Mouse (Mus musculus) liver, adult 2 months (tissue): Measurements from ENCODE around the gene Ptpn14. TPM values are rescaled to one million over a fixed set of nuclear protein-coding genes. Genes with fewer than 3 reads are reported as not detected.

Experiments used
- DNase-seq: peaks from one replicate; pipeline ENCODE4 v3.0.0-alpha.2; 2011; ENCODE audit warnings: low read depth, low spot score; ENCODE audit errors: extremely low read depth
- H3K27ac ChIP-seq: fragments of 200-500 bp; replicated peaks from 2 replicates; pipeline ENCODE4 v1.5.1; 2012; ENCODE audit warnings: low read depth, mild to moderate bottlenecking, control low read depth, inconsistent platforms, low read length; ENCODE audit not compliant: insufficient read depth
- H3K27me3 ChIP-seq: fragments of 200-500 bp; 2 replicates; pipeline ENCODE4 v1.6.1; 2012; ENCODE audit warnings: mild to moderate bottlenecking, moderate library complexity, low read length, inconsistent platforms; ENCODE audit not compliant: control insufficient read depth, insufficient read depth
- H3K36me3 ChIP-seq: fragments of 200-500 bp; 2 replicates; pipeline ENCODE4 v1.6.1; 2012; ENCODE audit warnings: low read length, inconsistent platforms; ENCODE audit not compliant: control insufficient read depth, insufficient read depth
- H3K4me1 ChIP-seq: fragments of 200-500 bp; 2 replicates; pipeline ENCODE4 v1.6.1; 2011; ENCODE audit warnings: low read length; ENCODE audit not compliant: control insufficient read depth, insufficient read depth
- H3K4me3 ChIP-seq: fragments of 200-500 bp; 2 replicates; pipeline ENCODE4 v1.5.1; 2011; ENCODE audit warnings: low read depth, mild to moderate bottlenecking, control low read depth, low read length, moderate library complexity; ENCODE audit not compliant: insufficient read depth
- H3K79me2 ChIP-seq: fragments of 200-500 bp; 2 replicates; pipeline ENCODE4 v1.6.1; 2012; ENCODE audit warnings: inconsistent platforms, mild to moderate bottlenecking, low read length, moderate library complexity; ENCODE audit not compliant: control insufficient read depth, insufficient read depth
- H3K9ac ChIP-seq: fragments of 200-500 bp; 2 replicates; pipeline ENCODE4 v1.6.1; 2012; ENCODE audit warnings: low read depth, mild to moderate bottlenecking, control low read depth, inconsistent platforms, low read length
- CTCF ChIP-seq: fragments of 200-500 bp; IDR thresholded peaks from 2 replicates; pipeline ENCODE4 v1.5.1; 2011; ENCODE audit warnings: low read depth, low read length, control low read depth
- POLR2A ChIP-seq: fragments of 200-500 bp; IDR thresholded peaks from 2 replicates; pipeline ENCODE4 v1.6.1; 2011; ENCODE audit warnings: low read length, control low read depth; ENCODE audit not compliant: insufficient read depth; ENCODE audit errors: extremely low read depth
- WGBS: fragments of 180-500 bp; shearing (Covaris S2); methylation state at CpG from one replicate; pipeline ENCODE4 v1.1.7; 2018; 5-methylcytosine and 5-hydroxymethylcytosine counted together
- polyA plus RNA-seq: library from polyadenylated mRNA; depleted of rRNA; stranded (reverse); fragments of >200 nt; gene quantifications from 2 replicates; pipeline ENCODE4 v1.2.3, GENCODE M21; 2012
- total RNA-seq: library from RNA; depleted of rRNA; stranded (reverse); fragments of >200 nt; gene quantifications from 2 replicates; pipeline ENCODE4 v1.2.3, GENCODE M21; 2014

The Ptpn14 gene
- total and polyA plus RNA-seq, 2 experiments, result 0.55 to 0.74 TPM

DNA sequence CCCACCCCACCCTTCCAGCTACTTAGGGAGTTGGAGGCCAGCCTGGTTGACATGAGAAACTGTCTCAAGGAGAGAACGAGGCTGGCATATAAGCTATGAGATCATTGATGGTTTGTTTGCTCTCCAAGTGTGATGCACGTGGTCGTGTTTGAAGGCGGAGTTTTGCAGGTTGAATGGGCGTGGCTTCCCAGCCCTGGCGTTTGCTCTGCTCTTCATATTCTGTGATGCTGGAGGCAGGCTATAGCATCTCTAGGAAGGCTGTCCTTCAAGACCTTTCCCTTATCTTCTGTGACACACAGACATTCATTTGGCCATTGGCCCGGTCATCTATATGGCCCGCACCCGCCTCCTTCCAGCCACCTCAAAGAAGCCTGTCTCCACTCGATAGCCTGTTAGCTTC is 39.1 kb downstream of the Ptpn14 start:
- TF ChIP-seq CTCF (no peak), POLR2A (no peak)
- Histone ChIP-seq H3K27ac (no peak overlapping the region), H3K9ac (no peak overlapping the region), H3K4me1 (peaks cover 2% of the 10 kb centered on the region; the same call in 1 of the 2 replicates), H3K36me3 (no peaks in the 10 kb centered on the region), H3K4me3 (no peak overlapping the region), H3K27me3 (no peaks in the 10 kb centered on the region), H3K79me2 (no peaks in the 10 kb centered on the region)
- 61% methylated on average over 10 of the region's 10 CpGs for whole genome bisulfite sequencing
- DNase-seq, result no peak

GRCm38 (mm10) chr1:189767910-189768309 is 39.8 kb downstream of the Ptpn14 start:
- Histone ChIP-seq H3K27me3 (no peaks in the 10 kb centered on the region), H3K36me3 (no peaks in the 10 kb centered on the region), H3K27ac (no peak overlapping the region), H3K9ac (no peak overlapping the region), H3K4me3 (no peak overlapping the region), H3K4me1 (peaks cover 2% of the 10 kb centered on the region; the same call in 1 of the 2 replicates), H3K79me2 (no peaks in the 10 kb centered on the region)
- DNase-seq, result no peak
- no peak for TF ChIP-seq CTCF
- no peak for TF ChIP-seq POLR2A
- 74% methylated on average over 9 of the region's 9 CpGs for WGBS

DNA sequence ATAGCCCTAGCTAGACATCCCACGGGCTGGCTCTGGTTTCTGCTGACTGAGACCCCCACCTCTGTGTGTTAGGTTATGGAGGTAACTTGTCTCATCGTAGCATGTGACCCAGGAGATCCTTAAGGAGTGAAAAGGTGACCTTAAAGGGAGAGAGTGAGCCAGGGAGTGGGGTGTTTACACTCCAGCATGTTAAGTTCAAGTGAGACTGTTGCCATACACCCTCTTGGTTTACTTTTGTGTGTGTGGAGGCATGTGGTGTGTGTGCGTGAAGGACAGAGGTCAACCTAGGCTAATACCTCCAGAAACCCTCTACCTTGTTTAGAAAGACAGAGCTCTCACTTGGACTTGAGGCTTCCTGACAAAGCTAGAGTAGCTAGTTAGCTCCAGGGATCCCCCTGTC is 42.4 kb downstream of the Ptpn14 start:
- no peak for DNase-seq
- Histone ChIP-seq H3K4me3 (no peak overlapping the region), H3K27ac (no peak overlapping the region), H3K27me3 (no peaks in the 10 kb centered on the region), H3K4me1 (peaks cover 2% of the 10 kb centered on the region; the same call in 1 of the 2 replicates), H3K36me3 (no peaks in the 10 kb centered on the region), H3K9ac (no peak overlapping the region), H3K79me2 (no peaks in the 10 kb centered on the region)
- TF ChIP-seq POLR2A (no peak), CTCF (no peak)
- 91% methylated on average over 3 of the region's 3 CpGs for WGBS

DNA sequence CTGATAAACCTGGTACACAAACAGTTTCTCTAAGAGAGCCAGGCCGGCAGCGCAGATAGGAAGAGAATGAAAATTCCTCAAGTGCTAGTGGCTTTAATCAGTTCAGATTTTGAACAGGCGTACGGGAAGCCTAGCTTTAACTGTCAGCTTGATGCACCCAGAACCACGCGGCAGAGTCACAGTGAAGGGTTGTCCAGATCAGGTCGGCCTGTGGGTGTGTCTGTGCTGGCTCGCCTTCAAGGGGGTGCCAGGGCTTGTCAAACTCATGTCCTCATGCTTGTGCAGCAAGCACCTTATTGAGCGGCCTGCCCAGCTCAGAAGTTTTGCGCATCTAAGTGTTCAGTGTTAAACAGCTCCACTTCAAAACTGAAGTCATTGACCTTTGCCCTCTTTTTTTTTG is 44.6 kb downstream of the Ptpn14 start:
- no peak overlapping the region for H3K9ac ChIP-seq
- H3K4me1 ChIP-seq, result peaks cover 2% of the 10 kb centered on the region; the same call in 1 of the 2 replicates
- no peaks in the 10 kb centered on the region for H3K27me3 ChIP-seq
- no peak for TF ChIP-seq CTCF
- H3K79me2 ChIP-seq, result no peaks in the 10 kb centered on the region
- no peak overlapping the region for H3K4me3 ChIP-seq
- no peak overlapping the region for H3K27ac ChIP-seq
- 56% methylated on average over 10 of the region's 10 CpGs for WGBS
- no peaks in the 10 kb centered on the region for H3K36me3 ChIP-seq
- DNase-seq, result no peak

DNA sequence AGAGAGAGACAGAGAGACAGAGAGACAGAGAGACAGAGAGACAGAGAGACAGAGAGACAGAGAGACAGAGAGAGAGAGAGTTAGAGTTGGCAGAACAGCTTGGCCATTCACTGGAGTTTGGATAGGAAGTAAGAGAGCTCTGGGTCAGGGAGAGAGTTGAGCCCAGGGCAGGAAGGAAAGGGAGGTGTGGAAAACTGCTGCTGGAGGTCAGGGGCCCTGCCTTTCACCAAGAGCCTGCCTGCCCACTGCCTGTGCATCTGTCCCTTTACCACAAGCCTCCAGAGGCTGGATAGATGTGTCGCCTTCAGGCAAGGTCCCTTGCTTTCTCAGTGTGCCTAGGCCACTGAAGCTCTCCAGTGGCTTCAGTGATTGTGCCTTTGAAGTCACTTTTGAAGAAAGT is 46.7 kb downstream of the Ptpn14 start:
- no peaks in the 10 kb centered on the region; the same call in 1 of the 2 replicates for H3K27me3 ChIP-seq
- H3K9ac ChIP-seq, result no peak overlapping the region
- no peak for DNase-seq
- H3K36me3 ChIP-seq, result no peaks in the 10 kb centered on the region
- no peak overlapping the region for H3K4me3 ChIP-seq
- WGBS, result 70% methylated on average over 1 of the region's 1 CpGs
- TF ChIP-seq CTCF (no peak), POLR2A (no peak)
- no peaks in the 10 kb centered on the region for H3K4me1 ChIP-seq
- H3K27ac ChIP-seq, result no peak overlapping the region
- no peaks in the 10 kb centered on the region for H3K79me2 ChIP-seq

DNA sequence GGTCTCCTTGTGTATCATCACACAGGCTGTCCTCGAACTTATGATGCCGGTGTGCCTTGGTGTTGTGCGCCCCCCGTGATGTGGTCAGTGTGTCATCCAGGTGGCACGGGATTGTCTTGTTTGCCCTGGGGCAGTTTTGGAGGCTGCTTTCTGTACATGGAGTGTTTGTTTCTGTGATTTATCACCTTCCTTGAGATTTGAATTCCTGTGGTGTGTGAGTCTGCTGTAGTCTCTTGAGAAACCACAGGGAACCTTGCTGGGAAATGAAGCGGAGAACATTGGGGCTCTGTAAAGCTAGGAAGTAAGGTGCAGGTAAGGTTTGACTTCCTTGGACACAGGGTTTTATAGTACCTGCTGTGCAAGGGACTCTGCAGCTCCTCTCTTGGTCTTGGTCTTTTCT is 49.1 kb downstream of the Ptpn14 start:
- Histone ChIP-seq H3K9ac (no peak overlapping the region), H3K4me3 (no peak overlapping the region), H3K27ac (no peak overlapping the region), H3K4me1 (0 out of 2 replicates have a peak, but pooled peaks cover 2% of the 10 kb centered on the region), H3K27me3 (no peaks in the 10 kb centered on the region; the same call in 1 of the 2 replicates), H3K79me2 (no peaks in the 10 kb centered on the region), H3K36me3 (no peaks in the 10 kb centered on the region)
- TF ChIP-seq CTCF (no peak), POLR2A (no peak)
- no peak for DNase-seq
- 83% methylated on average over 6 of the region's 6 CpGs for WGBS
